Mouse (Mus musculus): ENCODE data around the gene Mamstr. TPM values are rescaled to one million over a fixed set of nuclear protein-coding genes. Genes with fewer than 3 reads are reported as not detected.

Mamstr gene
- polyA plus RNA-seq, 1 experiment from 2014 or later = 1.7 TPM

DNA sequence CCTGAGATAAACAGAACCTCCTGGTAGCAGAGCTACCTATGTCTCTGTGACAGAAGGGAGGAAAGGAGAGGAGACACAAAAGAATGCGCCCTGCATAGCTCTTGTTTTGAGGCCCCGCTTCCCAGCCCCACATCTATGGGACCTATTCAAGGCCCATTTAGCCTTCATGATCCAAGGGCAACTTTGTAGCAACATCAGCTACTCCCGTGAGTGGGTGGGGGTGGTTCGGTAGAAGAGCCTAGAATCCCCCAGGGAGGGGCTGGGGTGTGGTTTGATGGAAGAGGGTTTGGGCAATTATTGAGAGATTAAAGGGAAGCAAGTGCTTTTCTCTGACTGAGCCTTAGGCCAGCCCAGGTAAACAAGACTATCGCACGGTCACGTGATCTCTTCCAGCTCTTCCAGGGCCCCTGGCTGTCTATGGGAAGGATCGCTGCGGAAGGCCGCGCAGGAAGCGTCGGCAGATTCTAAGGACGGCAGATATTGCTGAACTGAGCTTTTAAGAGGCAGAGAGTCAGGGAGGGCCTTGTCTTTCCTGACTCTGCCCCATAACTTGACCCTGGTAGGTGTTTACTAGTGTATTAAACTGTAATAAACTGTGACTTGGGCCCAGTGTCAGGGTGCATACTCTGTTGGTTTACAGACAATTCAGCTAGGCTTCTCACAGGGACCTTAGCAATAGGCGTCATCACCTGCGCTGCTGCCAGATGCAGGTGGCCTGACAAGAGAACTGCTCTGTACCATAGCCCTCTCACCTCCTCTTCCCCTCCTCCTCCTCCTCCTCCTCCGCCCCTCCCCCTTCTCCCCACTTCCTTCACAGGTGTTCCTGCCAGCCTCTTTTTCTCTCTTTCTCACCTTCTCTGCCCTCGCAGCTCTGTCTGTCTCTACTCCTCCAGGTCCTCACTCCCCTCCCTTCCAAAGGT is 40.6 kb upstream of the Mamstr start:
- H3K9me3 ChIP-seq (ENCODE audit: control insufficient read depth, low read length) = no peaks in the 10 kb centered on the region
- WGBS = 51% methylated on average over 18 of the region's 18 CpGs

DNA sequence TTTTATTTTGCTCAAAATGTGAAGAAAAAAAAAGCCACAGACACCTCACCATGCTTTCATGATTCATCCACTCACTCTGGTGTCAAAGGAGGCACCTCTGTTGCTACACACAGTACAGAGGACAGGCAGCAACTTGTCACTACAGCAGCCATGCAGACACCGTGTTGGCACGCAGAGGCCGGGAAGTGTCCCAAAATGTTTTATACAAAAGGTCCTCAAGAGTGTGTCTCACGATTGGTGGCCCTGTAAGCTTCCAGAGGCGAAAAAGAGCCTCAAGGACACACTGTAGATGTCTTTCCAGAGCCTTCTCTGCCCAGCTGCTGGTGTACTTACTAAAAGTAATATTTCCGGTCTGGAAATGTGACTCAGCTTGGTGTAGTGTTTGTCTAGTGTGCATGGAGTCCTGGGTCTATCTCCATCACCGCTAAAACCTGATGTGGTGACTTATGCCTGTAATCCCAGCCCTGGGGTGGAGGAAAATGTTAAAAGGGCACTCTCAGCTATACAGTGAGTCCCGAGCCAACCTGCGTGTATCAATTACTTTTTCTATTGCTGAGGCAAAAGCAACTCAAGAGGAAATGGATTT is 34.0 kb upstream of the Mamstr start:
- Histone ChIP-seq H3K9me3 (ENCODE audit: control insufficient read depth, low read length) (no peaks in the 10 kb centered on the region), H3K27me3 (ENCODE audit: control insufficient read depth, insufficient read depth, low read length) (no peaks in the 10 kb centered on the region), H3K27ac (ENCODE audit: low read depth, low read length) (no peak overlapping the region), H3K4me2 (ENCODE audit: low read depth, low read length, severe bottlenecking) (no peak overlapping the region), H3K36me3 (ENCODE audit: control insufficient read depth, insufficient read depth, low read length) (no peaks in the 10 kb centered on the region), H3K9ac (ENCODE audit: low read length) (no peak overlapping the region), H3K4me1 (replicated peaks; ENCODE audit: control insufficient read depth, insufficient read depth, low read length) (no peaks in the 10 kb centered on the region), H3K4me3 (ENCODE audit: low read depth, low read length) (no peak overlapping the region)
- DNase-seq (ENCODE audit: low spot score) (no peak), ATAC-seq (replicated peaks; ENCODE audit: low FRiP score) (no peak)
- WGBS = 81% methylated on average over 9 of the region's 9 CpGs

More for the DNA sequence above, 40.6 kb upstream of the Mamstr start:
- DNase-seq (ENCODE audit: low spot score) (no peak), ATAC-seq (replicated peaks; ENCODE audit: low FRiP score) (no peak)
- H3K4me3 ChIP-seq (ENCODE audit: low read depth, low read length) = no peak overlapping the region
- no peaks in the 10 kb centered on the region for H3K27me3 ChIP-seq (ENCODE audit: control insufficient read depth, insufficient read depth, low read length)
- H3K4me2 ChIP-seq (ENCODE audit: low read depth, low read length, severe bottlenecking) = no peak overlapping the region
- no peak overlapping the region for H3K27ac ChIP-seq (ENCODE audit: low read depth, low read length)
- no peaks in the 10 kb centered on the region for H3K4me1 ChIP-seq (replicated peaks; ENCODE audit: control insufficient read depth, insufficient read depth, low read length)
- no peaks in the 10 kb centered on the region for H3K36me3 ChIP-seq (ENCODE audit: control insufficient read depth, insufficient read depth, low read length)
- no peak overlapping the region for H3K9ac ChIP-seq (ENCODE audit: low read length)

DNA sequence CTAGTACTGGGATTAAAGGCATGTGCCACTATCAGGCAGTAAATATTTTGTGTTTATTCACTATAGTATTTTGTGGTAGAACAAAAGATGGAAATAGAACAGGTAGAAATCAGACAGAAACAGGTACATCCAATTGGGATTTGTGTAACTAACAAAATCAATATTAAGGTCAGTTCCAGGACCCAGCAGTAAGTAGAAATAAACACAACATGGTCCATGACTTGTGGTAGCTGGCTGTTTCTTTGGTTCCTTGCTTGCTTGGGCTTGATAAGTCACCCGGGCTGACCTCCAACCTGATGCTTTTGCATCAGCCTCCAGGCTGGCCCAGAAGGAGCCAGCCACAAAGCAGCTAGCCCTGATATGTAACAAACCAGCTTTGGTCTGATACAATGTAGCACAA is 30.3 kb upstream of the Mamstr start:
- Histone ChIP-seq H3K4me3 (ENCODE audit: low read depth, low read length) (no peak overlapping the region), H3K9me3 (ENCODE audit: control insufficient read depth, low read length) (no peaks in the 10 kb centered on the region), H3K9ac (ENCODE audit: low read length) (no peak overlapping the region), H3K4me1 (replicated peaks; ENCODE audit: control insufficient read depth, insufficient read depth, low read length) (no peaks in the 10 kb centered on the region), H3K4me2 (ENCODE audit: low read depth, low read length, severe bottlenecking) (no peak overlapping the region), H3K27me3 (ENCODE audit: control insufficient read depth, insufficient read depth, low read length) (no peaks in the 10 kb centered on the region), H3K27ac (ENCODE audit: low read depth, low read length) (no peak overlapping the region), H3K36me3 (ENCODE audit: control insufficient read depth, insufficient read depth, low read length) (no peaks in the 10 kb centered on the region)
- WGBS = 79% methylated on average over 1 of the region's 1 CpGs
- ATAC-seq (replicated peaks; ENCODE audit: low FRiP score) (no peak), DNase-seq (ENCODE audit: low spot score) (no peak)

DNA sequence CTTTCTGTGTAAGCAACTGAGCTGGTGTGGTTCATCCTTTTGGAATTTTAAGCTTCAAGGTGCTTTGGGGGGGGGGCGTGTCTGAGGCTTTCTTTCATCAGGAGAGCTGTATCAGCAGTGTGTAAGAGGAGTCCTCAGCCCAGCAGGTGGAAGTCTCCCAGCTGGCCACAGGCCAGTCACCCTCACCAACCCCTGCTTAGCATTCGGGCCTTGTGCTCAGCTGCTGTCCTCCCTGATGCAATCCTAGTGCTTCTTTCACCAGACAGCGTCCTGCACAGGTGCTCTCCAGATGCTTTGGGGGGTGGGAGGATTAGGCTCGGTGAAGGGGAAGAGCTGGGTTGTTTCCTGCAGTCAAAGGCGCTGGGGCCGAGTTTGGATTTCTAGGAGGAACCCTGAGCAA is 23.5 kb upstream of the Mamstr start:
- Histone ChIP-seq H3K4me3 (ENCODE audit: low read depth, low read length) (no peak overlapping the region), H3K4me1 (replicated peaks; ENCODE audit: control insufficient read depth, insufficient read depth, low read length) (no peaks in the 10 kb centered on the region), H3K27ac (ENCODE audit: low read depth, low read length) (no peak overlapping the region), H3K9me3 (ENCODE audit: control insufficient read depth, low read length) (no peaks in the 10 kb centered on the region), H3K27me3 (ENCODE audit: control insufficient read depth, insufficient read depth, low read length) (peaks cover 20% of the 10 kb centered on the region), H3K36me3 (ENCODE audit: control insufficient read depth, insufficient read depth, low read length) (no peaks in the 10 kb centered on the region), H3K9ac (ENCODE audit: low read length) (no peak overlapping the region), H3K4me2 (ENCODE audit: low read depth, low read length, severe bottlenecking) (no peak overlapping the region)
- no peak for DNase-seq (ENCODE audit: low spot score)
- ATAC-seq (replicated peaks; ENCODE audit: low FRiP score) = no peak
- 29% methylated on average over 6 of the region's 6 CpGs for WGBS

DNA sequence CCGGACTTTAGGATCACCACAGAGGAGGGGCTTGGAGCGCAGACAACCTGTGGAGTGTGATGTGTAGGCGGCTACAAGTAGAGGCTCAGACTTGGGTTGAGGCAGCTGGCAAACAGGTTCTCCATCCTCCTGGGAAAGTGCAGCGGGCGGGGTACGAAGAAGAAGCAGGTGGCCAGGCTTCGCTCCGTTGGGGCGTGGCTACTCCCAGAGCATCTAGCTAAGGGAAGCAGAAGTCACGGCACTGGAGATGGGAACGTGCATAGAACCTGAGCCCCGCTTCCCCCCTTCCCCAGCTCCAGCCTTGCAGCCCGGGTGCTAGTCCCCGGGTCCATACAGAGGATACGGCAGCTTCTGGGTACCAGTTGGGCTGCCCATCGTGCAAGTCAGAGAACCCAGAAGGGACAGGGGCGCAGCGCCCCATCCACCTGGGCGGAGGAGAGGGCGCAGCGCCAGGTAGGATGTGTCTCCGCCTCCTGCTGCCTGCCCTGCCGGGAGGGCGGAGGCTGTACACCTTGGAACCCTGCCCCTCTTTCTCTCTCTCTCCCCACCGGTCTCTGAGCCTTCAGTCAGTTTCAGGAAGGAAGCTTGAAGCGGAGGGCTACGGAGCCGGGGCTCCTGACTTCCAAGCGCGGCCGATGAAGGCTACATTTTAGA is 22.6 kb upstream of the Mamstr start, which contains the start of gene Fut1:
TSS of gene Fut1 (plus strand) at position 248 of the 654 bp plus-strand sequence.
- no peaks in the 10 kb centered on the region for H3K36me3 ChIP-seq (ENCODE audit: control insufficient read depth, insufficient read depth, low read length)
- no peak within 1 kb of the TSS; the same call in 1 of the 2 replicates for H3K9ac ChIP-seq (ENCODE audit: low read length)
- H3K4me3 ChIP-seq (ENCODE audit: low read depth, low read length) = no peak within 1 kb of the TSS
- DNase-seq (ENCODE audit: low spot score) (no peak), ATAC-seq (replicated peaks; ENCODE audit: low FRiP score) (no peak)
- peaks cover 20% of the 10 kb centered on the region for H3K27me3 ChIP-seq (ENCODE audit: control insufficient read depth, insufficient read depth, low read length)
- H3K4me1 ChIP-seq (replicated peaks; ENCODE audit: control insufficient read depth, insufficient read depth, low read length) = no peaks in the 10 kb centered on the region
- H3K9me3 ChIP-seq (ENCODE audit: control insufficient read depth, low read length) = no peaks in the 10 kb centered on the region
- WGBS = 4% methylated on average over 31 of the region's 31 CpGs
- 0 out of 2 replicates have a peak within 1 kb of the TSS, but pooled peaks have one; percentile 6 for H3K4me2 ChIP-seq (ENCODE audit: low read depth, low read length, severe bottlenecking)
- no peak within 1 kb of the TSS for H3K27ac ChIP-seq (ENCODE audit: low read depth, low read length)

DNA sequence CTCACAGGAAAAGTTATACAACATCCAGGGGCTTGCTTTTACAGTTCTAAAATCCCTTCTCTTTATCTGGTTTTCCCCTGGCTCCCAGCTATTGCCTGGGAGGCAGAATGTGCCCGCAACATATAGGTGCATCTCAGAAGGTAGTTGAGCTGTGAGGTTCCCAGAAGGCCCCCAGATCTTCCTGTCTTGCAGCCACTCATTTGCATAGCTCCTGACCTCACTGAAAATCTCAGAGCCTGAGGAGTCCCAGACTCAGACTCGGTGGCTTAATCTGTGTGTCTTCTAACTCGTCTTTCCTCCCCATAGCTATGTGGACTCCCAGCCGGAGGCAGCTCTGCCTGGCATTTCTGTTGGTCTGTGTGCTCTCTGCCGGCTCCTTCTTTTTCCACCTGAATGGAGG is 21.5 kb upstream of the Mamstr start:
- H3K4me2 ChIP-seq (ENCODE audit: low read depth, low read length, severe bottlenecking) = no peak overlapping the region
- H3K27ac ChIP-seq (ENCODE audit: low read depth, low read length) = no peak overlapping the region
- peaks cover 20% of the 10 kb centered on the region for H3K27me3 ChIP-seq (ENCODE audit: control insufficient read depth, insufficient read depth, low read length)
- H3K36me3 ChIP-seq (ENCODE audit: control insufficient read depth, insufficient read depth, low read length) = no peaks in the 10 kb centered on the region
- ATAC-seq (replicated peaks; ENCODE audit: low FRiP score) (no peak), DNase-seq (ENCODE audit: low spot score) (no peak)
- no peak overlapping the region for H3K9ac ChIP-seq (ENCODE audit: low read length)
- H3K4me3 ChIP-seq (ENCODE audit: low read depth, low read length) = no peak overlapping the region
- H3K9me3 ChIP-seq (ENCODE audit: control insufficient read depth, low read length) = no peaks in the 10 kb centered on the region
- WGBS = 82% methylated on average over 5 of the region's 5 CpGs
- H3K4me1 ChIP-seq (replicated peaks; ENCODE audit: control insufficient read depth, insufficient read depth, low read length) = no peaks in the 10 kb centered on the region

DNA sequence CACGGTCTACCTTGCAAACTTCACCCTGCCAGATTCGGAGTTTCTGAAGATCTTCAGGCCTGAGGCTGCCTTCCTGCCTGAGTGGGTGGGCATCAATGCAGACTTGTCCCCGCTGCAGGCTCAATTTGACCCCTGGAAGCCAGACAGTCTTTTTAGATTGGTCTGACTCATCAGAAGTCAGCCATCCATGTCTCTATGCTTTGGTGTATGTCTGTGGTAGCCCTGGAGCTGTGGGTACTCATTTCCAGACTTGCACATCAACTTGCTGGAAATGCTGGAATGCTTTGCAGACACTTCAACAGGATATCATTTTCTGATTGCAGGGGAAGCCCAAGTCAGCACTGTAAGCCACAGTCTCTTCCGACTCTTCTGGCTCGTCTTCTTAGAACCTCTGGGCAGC is 20.2 kb upstream of the Mamstr start:
- Histone ChIP-seq H3K4me3 (ENCODE audit: low read depth, low read length) (no peak overlapping the region), H3K4me1 (replicated peaks; ENCODE audit: control insufficient read depth, insufficient read depth, low read length) (no peaks in the 10 kb centered on the region), H3K9ac (ENCODE audit: low read length) (no peak overlapping the region), H3K36me3 (ENCODE audit: control insufficient read depth, insufficient read depth, low read length) (no peaks in the 10 kb centered on the region), H3K4me2 (ENCODE audit: low read depth, low read length, severe bottlenecking) (no peak overlapping the region), H3K9me3 (ENCODE audit: control insufficient read depth, low read length) (no peaks in the 10 kb centered on the region), H3K27ac (ENCODE audit: low read depth, low read length) (no peak overlapping the region), H3K27me3 (ENCODE audit: control insufficient read depth, insufficient read depth, low read length) (peaks cover 20% of the 10 kb centered on the region)
- ATAC-seq (replicated peaks; ENCODE audit: low FRiP score) (no peak), DNase-seq (ENCODE audit: low spot score) (no peak)
- 93% methylated on average over 5 of the region's 5 CpGs for WGBS

DNA sequence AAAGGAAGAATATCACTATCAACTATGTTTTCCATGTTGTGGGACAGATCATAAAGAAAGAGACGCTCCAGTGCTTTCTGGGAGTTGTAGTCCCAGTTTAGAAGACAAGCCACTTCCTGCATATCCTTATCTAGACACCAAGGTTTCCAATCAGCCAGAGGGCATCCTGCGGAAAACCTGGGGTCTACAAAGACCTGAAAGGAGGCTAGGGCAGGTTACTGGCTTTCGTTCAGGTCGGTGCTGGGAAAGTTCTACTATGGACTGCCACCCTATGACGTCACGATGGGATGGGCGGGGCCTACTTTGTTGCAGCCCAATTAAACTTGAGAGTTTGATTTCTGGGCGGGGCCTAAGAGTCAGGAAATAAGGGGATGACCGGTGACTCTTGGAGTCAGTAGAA is 18.3 kb upstream of the Mamstr start, which contains the start of gene Izumo1:
TSS of gene Izumo1 (plus strand) at position 369 of the 400 bp plus-strand sequence.
- H3K27me3 ChIP-seq (ENCODE audit: control insufficient read depth, insufficient read depth, low read length) = peaks cover 18% of the 10 kb centered on the region

More for the DNA sequence above, 18.3 kb upstream of the Mamstr start, which contains the start of gene Izumo1:
- no peaks in the 10 kb centered on the region for H3K36me3 ChIP-seq (ENCODE audit: control insufficient read depth, insufficient read depth, low read length)
- H3K27ac ChIP-seq (ENCODE audit: low read depth, low read length) = no peak within 1 kb of the TSS
- no peak within 1 kb of the TSS for H3K4me2 ChIP-seq (ENCODE audit: low read depth, low read length, severe bottlenecking)
- no peaks in the 10 kb centered on the region for H3K9me3 ChIP-seq (ENCODE audit: control insufficient read depth, low read length)
- 31% methylated on average over 9 of the region's 9 CpGs for WGBS
- DNase-seq (ENCODE audit: low spot score) = no peak
- ATAC-seq (replicated peaks; ENCODE audit: low FRiP score) = no peak
- H3K4me1 ChIP-seq (replicated peaks; ENCODE audit: control insufficient read depth, insufficient read depth, low read length) = no peaks in the 10 kb centered on the region
- H3K9ac ChIP-seq (ENCODE audit: low read length) = no peak within 1 kb of the TSS
- no peak within 1 kb of the TSS for H3K4me3 ChIP-seq (ENCODE audit: low read depth, low read length)
